Mouse (Mus musculus) urinary bladder, postnatal 4 days (tissue): ENCODE results near the gene Sbsn.
"Not testable (repeated sequence)": the region's sequence is repeated elsewhere in the genome, so short reads cannot be mapped to it uniquely, and the experiment has no call there.

Source experiments
- DNase-seq, 2 experiments: peaks; one replicate each; pipeline ENCODE4 v3.0.0; 2021 to 2022; ENCODE audit warnings: low spot score in 2 of 2

Sbsn gene

DNA sequence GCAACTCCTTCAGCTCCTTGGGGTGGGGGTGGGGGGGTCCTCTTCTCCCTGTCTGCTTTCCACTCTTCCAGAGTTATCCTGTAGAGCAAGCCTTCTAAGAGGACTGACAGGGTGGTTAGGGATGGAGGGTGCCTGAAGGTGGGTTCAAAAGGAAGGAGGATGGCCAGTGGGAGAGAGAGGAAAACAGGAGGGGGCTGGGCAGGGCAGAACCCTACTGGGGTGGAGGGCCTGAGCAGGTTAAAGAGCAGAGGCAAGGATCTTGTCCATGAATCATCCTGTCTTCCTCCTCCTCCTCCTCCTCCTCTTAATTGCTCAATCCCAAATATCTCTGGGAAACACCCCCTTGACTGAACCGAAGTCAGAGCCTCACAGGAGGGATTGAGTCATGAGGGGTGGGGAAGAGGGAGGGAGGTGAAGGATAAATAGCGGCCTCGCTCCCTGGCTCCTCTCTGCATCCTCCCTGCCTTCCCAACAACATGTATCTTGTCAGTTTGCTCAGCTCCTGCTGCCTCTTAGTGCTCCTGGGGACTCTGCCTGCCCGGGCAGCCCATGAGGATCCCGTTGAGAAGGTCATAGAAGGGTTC, at the start of gene Sbsn:
Sbsn (plus strand) TSS at position 386 of the 584 bp plus-strand sequence.
- no peak for DNase-seq

DNA sequence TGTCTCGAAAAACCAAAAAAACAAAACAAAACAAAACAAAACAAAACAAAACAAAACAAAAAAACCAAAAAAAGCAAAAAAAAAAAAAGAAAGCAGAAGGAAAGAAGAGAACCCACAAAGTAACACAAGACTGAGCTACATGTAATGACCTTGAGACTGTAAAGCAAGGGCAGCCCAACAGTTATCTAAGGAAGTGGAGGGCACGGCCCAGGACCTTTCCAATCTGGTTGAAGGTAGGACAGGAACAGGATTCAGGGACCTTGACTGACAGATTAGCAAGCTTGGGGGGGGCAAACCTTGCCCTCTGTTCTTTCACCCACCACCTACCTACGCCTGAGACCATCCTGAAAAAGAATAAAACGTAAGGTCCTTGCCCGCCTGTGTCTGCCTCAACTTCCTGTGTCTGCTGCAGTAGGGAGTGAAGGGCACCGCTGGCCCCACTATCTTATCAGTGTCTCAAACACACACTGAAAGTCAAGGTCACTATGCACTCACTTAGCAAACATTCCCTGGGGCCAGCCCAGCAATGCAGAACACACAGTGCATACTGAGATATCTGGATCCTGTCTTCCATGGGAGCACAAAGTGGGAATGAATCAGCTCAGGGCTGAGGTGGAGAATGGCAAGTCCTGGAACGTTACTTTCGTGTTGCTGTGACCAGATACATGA, 44.9 kb upstream of the Sbsn start:
- no peak for DNase-seq

DNA sequence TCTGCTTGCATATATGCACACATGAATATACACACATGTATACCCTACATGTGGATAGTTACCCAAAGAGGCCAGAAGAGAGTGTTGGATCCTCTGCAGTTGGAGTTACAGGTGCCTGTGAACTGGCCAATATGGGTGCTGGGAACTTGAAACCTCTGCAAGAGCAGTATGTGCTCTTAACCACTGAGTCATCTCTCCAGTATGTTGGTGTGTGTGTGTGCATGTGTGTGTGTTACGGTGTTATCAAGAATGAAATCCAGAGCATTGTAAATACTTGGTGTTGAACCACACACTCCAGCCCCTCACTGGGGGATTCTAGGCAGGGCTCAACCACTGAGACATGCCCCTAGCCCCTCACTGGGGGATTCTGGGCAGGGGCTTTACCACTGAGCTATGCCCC, 43.8 kb upstream of the Sbsn start:
- DNase-seq = no peak

DNA sequence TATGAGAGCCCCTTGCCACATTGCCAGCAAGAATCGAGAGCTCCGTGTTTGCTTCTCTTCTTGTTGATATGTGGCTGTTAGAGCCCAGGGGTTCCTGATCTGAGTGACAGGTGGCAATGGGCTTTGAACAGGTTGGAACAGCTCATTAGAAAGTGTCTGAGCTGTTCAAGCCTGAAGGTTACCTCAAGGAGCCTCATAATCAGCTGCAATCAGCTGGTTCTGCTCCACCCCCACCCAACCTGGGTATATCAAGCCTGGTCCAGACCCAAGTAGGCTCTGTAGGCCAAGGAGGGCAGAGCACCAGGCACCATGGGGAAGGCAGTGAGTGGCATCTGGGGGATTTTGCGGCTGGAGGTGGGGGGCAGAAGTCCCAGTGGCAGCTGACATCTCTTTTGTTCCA, 39.3 kb upstream of the Sbsn start, which contains the start of gene Atp4a:
Atp4a (plus strand) TSS at position 268 of the 400 bp plus-strand sequence.
- DNase-seq = no peak

DNA sequence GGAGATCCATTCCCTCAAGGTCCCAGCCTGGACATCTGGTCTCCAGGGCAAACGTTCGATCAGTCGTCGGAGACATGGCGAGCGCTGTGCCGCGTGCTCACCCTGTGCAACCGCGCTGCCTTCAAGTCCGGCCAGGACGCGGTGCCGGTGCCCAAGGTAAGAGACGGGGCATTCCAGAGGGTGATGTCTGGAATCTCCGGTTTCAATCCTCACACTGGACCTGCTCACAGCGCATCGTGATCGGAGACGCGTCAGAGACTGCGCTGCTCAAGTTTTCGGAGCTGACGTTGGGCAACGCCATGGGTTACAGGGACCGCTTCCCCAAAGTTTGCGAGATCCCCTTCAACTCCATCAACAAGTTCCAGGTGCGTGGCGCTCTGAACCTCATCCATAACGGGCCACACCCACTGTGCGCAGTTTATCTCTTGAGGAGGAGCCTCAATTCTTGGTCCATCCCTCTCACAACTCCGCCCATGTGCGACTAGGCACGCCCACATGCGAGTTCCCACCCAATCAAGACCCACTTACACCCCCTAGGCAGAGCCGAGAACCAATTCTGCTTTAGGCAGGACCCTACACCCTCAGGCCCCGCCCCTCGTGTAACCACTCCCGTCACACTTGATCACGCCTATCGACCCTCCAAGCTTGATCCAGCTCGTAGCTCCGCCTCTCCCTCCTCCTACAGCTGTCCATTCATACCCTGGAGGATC, 34.1 kb upstream of the Sbsn start:
- peak; percentile 67 to 72 for DNase-seq

DNA sequence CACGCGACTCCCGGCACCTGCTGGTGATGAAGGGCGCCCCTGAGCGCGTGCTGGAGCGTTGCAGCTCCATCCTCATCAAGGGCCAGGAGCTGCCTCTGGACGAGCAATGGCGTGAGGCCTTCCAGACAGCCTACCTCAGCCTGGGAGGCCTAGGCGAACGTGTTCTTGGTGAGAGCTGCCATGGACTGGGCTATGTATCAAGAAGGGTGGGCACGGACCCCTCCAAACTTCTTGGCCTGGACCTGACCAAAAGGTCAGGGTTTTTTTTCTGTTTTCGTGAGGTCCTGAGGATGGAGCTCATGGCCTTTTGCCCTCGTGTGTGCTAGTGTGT, 33.6 kb upstream of the Sbsn start:
- DNase-seq = no peak

DNA sequence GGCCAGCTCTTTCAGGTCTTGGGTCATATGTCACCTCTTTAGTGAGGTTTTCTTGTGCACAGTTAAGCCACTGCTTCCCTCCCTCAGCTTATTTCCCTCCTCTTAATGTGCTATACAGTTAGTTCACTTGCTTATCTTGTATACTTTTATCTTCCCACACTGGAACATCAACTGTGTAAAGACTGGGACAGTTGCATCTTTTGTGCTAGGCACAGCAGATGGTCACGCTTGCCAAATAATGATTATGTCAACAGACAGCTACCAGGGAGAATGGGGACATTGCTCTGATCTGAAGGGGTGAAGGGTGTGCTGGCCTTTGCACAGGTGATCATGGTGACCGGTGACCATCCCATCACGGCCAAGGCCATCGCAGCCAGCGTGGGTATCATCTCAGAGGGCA, 31.6 kb upstream of the Sbsn start:
- DNase-seq = no peak

DNA sequence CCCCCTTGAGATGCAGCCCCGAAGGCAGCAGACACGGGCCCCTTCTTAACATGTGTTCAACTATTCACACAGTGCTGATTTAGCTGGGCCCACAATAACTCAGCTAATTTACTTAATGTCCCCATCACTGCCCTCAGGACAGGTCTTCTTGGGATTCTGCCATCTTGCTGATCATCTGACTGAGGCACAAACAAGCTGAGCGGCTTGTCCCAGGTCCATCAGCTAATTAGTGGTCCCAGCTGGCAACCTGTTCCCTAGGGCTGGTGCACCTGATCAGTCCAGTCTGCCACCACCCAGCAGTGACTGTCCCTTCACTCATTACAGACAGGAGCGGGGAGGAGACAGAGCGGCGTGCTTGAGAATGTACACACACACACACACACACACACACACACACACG, 30.0 kb upstream of the Sbsn start:
- DNase-seq = no peak

DNA sequence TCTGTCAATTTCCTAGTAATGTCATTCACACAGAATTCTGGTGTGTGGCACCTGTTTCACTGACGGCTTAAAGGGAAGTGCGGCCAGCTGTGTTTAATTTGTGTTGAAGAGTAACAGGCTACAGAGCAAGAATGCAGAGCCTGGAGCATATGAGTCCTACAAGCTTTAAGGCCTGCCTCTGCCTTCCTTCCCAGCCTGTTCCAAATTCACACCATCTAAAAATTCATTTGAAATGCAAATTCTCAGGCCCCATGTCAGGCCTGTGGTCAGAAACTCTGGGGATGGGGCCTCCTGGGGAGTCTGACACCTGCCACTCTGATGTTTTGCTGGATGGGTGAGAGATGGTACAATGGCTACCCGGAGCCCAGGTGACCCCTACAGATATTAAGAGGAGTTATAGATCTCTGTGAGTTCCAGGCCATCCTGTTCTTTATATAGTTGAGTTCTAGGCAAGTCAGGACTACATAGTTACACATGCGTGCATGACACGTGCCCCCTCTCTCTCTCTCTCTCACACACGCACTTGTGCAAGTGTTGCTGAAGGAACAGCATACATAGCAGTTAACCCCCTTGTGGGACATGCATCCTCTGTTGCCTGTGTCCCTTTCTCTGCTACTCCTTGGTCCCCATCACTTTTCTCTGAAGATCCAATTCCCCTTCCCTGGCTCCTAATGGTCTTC, 27.9 kb upstream of the Sbsn start:
- no peak for DNase-seq

DNA sequence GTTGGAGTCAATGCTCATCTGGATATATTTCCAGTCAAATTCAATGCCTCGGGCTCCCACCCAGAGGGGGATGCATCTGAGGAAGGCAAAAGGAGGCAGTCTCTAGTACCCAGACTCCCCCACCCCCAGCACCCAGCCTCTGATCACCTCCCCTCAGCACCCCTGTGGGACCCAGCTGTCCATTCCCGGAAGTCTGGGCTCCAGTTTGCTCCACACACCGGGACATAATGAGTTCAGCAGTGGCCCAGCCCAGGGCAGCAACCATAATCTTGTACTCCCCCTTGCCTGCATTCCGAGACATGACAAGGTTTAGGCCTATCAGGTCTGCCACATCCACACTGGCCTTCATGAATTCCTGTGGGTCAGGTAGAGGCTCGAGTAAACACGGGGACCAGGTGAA, 23.1 kb upstream of the Sbsn start:
- DNase-seq = no peak

DNA sequence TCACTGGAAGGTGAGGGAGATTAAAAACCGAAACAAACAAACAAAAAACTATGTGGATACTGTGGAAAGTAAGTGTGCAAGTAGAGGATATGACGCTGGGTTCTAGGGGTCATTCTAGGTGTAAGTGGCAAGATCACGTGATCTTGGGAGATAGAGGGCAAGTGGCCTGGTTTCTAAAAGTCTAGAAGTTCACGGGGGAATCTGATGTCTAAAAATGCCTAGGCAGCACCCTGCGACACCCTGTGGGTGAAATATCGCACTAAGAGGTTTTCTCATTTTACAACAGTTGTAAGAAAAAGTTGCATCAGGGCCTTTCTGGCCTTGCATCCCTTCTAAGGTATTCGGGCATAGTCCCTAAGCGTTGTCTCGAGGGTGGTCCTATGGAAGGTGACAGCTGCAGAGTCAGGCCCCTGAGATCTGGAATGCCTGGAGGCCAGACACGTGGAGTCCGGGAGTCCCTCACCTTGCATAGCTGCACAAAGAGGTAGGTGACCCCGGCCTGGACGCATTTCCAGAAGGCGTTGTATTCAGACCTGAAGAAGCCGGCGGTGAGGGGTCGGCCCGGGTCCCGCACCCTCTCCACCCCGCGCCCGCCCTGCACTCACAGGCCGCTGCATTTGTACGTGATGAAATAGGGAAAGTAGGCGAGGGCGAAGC, 22.4 kb upstream of the Sbsn start:
- DNase-seq = no peak

DNA sequence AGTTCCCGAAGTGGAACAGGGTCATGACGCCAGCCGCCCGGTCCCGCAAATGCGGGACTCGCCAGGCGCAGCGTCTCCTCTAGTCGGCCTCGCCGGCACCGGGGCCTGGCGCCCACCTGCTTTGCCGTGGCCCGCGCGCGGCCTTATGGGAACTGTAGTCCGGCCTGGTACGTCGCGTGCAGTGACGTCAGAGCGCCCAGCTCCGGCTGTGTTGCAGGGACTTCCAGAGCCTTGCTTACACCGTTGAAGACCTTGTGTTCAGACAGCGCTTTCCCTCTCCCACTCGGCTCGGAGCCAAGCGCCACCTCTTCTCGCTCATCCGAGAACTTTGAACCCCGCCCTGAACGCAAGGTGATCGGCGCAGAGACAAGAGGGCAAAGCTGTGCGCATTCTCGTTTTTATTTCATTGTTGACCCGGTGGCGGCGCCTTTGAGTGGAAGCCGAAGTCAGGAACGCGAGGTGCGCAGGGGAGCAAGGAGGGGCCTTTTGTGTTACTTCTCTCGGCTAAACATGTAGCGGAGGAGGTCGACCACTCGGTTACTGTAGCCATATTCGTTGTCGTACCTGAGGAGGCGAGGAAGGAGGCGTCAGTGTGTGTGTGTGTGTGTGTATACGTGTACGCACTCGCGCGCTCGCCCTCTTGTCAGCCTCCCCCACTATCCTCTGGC, 21.7 kb upstream of the Sbsn start, which contains the start of gene Tmem147:
Tmem147 (minus strand) TSS at position 145 of the 668 bp plus-strand sequence.
- peak; percentile 90 to 93 for DNase-seq

DNA sequence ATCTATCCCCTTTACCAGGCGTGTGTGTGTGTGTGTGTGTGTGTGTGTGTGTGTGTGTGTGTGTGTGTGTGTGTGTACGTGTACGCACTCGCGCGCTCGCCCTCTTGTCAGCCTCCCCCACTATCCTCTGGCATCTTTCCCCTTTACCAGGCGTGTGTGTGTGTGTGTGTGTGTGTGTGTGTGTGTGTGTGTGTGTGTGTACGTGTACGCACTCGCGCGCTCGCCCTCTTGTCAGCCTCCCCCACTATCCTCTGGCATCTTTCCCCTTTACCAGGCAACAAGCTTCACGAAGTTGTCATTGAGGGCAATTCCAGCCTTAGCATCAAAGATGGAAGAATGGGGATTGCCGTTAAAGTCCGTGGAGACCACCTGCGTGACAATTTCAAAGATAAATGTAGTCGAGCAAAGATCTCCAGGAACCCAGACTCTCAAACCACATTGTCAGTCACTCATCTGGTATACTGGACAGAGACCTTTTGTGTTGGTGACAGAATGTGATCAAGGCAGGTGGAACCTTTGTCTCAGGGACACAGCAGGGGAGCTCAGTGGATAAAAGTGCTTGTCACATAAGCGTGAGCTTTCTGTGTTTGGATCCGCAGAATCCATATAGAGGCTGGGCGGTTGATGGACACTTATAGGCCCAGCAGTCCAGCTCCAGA, 21.1 kb upstream of the Sbsn start:
- not testable (repeated sequence) for DNase-seq

DNA sequence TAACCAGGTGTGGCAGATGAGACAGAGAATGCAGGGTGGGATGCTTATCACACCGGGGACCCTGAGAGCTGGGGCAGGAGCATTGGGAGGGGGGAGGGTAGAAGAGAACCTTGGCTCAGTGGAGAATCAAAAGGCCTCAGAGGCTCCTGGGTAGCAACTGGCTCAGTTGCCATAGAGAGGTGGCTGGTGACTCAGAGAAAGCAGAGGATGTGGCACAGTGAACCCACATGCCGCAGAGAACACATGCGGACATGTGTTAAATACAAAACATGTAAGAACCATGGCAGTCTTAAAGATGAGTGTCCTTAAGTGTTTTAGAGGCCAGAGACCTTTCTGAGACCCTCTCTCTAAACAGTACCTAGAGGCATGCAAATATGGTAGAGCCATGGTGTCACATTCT, 15.1 kb upstream of the Sbsn start:
- no peak for DNase-seq

DNA sequence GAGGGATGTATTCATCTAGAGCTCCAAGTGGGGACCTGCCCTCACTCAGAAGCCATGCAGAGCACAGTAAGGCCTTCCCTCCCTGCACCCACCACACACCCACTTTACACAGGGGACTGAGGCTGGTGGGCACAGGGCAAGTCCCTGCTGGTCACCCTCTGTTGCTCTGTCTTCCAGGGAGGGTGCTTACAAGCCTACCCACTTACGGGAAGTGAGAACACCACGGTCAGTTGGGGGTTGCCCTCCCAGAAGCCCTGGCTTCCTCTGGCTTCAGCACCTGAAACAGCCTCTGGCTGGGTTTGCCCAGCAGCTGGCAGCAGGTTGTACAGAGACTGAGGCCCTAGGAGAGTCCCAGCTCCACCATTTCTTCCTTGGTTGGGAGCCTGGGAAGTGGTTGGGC, 8.7 kb upstream of the Sbsn start:
- DNase-seq = not testable (repeated sequence)

DNA sequence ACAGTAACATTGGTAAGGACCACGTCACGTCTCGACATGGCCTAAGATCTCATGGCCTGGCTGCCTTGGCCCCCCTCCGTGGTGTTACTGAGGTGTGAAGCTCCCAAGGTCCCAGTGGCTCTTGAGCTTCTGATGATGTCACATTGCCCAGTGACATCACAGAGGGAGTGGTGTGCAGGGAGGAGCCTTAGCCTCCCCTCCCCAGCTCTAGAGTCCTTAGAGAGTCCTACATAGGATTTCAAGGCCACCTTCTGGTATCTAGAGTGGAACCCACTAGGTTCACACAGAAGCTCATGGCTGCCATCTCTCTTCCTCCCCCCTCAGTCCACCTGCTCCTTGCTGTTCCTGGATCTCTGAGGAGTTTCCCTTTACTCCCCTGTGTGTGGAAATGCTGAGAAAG, 7.7 kb upstream of the Sbsn start, which contains the start of gene Gapdhs:
Gapdhs (minus strand) TSS at position 65 of the 400 bp plus-strand sequence.
- not testable (repeated sequence) for DNase-seq

DNA sequence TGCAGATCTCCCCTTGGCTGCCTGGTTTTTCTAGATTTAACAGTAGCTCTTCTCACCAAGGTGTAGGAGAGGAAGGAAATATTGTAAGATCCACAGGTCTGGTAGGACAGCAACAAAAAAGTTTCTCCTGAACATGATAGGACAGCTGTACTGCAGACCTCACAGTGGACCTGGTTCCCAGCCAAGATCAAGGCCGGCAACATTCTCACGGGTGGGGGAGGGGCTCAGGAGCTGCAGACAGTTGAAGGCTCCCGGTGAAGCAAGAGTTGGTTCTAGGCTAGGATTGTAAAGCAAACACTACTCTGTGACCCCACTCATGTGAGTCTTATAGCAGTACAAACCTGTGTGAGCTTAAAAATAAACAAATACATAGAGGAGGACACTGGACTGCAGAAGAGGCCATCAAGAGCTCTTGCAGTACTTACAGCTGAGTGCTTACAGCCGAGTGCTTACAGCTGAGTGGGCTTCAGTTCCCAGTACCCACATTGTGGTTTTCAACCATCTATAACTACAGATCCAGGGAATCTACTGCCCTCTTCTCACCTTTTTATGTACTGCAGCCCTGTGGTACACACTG, 7.2 kb upstream of the Sbsn start:
- peak in 1 of 2 experiments; percentile 40 for DNase-seq

DNA sequence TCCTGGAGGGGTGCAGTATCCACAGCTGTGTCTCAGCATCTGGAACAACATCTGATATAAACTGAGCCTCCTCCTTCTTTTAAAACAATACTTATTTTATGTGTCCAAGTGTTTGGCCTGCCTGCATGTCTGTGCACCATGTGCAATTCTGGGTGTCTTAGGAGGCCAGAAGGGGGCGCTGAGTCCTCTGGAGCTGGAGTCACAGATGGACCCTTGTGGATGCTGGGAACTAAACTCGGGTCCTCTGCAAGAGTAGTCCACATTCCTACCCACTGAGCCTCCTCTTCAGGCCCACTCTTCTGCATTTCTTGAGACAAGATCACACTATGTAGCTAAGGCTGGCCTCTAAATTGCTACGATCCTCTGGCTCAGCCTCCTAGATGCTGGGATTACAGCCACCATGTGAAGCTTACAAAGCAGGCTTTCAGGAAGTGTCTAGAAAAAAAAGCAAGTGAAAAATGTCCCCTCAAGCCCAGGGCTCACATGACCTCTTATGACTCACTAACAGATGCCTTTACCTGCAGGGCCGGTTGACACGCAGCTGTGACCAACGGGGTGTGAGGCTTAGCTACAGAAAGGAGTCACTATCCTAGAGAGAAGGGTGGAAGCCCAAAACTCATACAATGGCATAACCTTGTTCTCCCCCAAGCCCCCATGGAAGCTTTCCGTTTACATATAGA, 3.6 kb upstream of the Sbsn start:
- no peak for DNase-seq

DNA sequence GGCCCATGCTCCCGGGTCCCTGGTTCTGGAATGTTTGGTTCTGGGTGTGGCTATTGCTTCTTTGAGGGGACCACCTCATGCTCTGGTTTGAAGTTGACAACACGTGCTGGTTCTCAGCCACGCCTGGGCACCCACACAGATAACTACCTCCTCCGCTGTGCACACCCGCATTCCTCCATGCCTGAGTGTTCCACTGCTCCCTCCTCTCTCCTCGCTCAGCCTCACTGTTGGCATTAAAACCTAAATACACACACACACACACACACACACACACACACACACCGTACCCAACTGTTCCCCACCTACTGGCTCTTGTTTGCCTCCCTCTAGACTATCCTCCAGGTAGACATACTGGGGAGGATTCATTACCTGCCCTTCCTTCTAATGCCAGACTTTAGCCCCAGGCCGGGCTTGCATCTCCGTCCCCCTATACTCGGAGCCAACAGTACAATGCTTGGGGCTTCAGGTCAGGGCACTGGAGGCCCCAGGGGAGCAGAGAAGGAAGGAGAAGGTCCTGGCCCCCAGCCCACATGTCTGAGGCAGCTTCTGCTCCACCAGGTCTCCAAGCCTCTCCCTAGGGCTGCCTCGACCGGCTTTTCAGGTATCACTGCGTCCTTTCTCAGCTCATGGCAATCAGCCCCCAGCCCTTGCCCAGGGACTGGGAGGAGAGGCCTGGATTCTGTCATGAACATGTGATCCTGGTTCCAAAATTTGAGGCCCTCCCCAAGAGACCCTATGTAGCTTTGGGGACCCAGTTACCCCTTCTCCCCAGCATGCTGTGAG, 1.3 kb upstream of the Sbsn start:
- no peak for DNase-seq
